Mouse (Mus musculus) embryonic stem cell, embryonic (primary cell): ENCODE results near the gene Bscl2.

Experiments used
- CTCF ChIA-PET, 4 experiments: fragments of 300-600 bp in 2 of 4; fragments of 350-600 bp in 2 of 4; sonication (Branson Sonifier 250); formaldehyde crosslinking; loops; one replicate each; lab custom pipeline; 2022; ENCODE audit warnings: inconsistent platforms in 2 of 4; lab: Charles Lee
- POLR2A ChIA-PET, 4 experiments: fragments of 300-600 bp in 2 of 4; fragments of 350-600 bp in 2 of 4; sonication (Branson Sonifier 250); formaldehyde crosslinking; loops; one replicate each; lab custom pipeline; 2022; ENCODE audit warnings: antibody characterized with exemption in 4 of 4, inconsistent platforms in 1 of 4; lab: Charles Lee

Bscl2 gene

GRCm38 (mm10) chr19:8818801-8819595, 18.3 kb upstream of the Bscl2 start, which contains the start of gene Ttc9c:
Gene Ttc9c (minus strand): TSS chr19:8819333.
- ChIA-PET POLR2A (interaction anchor here (0.6 to 21.0 kb wide), 137 partner anchors 9 to 1448 kb away, joined by 3 to 271 read pairs (median 5); partner anchors contain the start of genes Eef1g (in 4 of the 4), Taf6l (in 4 of the 4), 1810009A15Rik (in 3 of the 4) and AC129217.1 (in 3 of the 4)), CTCF (interaction anchor here in 2 of 4 experiments (0.9 to 1.6 kb wide), 6 partner anchors 9 to 106 kb away, joined by 3 to 6 read pairs (median 4); partner anchors contain the start of genes Taf6l (in 1 of the 2) and Zbtb3 (in 1 of the 2))

DNA sequence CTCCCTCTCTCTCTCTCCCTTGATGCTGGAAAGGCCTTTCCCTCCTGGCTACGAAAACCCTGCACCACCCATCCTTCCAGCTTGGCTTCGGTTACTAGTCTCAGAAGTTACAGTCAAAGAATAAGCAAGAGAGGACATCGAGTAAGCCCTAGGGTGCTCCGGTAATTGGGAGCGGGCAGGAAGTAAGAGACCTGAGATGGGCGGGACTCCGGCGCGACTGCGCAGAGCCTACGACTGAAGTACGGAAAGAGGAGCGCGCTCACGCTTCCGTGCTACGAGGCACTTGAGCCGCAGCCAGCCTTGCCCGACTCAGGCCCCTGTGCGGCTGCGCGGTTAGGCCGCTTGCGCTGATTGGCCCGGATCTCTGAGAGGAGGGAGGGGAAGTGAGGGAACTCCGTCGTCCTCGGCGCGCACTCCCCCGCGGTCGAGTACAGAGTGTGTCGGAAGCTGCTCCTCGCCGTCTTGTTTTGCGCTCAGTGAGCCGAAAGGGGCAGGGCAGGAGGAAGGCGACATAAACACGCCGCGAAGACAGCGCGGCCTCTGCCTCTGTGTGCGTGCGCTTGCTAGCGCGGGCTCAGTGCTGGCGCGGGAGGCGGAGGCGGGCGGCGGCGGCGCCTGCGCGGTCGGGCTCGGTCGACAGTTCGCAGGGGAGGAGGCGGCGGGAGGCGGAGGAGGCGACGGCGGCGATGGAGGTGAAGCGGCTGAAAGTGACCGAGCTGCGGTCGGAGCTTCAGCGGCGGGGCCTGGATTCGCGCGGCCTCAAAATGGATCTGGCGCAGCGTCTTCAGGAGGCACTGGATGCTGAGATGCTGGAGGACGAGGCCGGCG, 17.5 kb upstream of the Bscl2 start, which contains the start of gene Hnrnpul2:
Gene Hnrnpul2 (plus strand): TSS at position 415 of the 828 bp plus-strand sequence.
- ChIA-PET CTCF (interaction anchor here in 2 of 4 experiments (0.6 to 1.6 kb wide), 7 partner anchors 10 to 106 kb away, joined by 3 to 6 read pairs (median 4); partner anchors contain the start of genes Taf6l (in 1 of the 2) and Zbtb3 (in 1 of the 2)), POLR2A (interaction anchor here (0.6 to 21.0 kb wide), 134 partner anchors 8 to 1447 kb away, joined by 3 to 271 read pairs (median 5); partner anchors contain the start of genes Eef1g (in 4 of the 4), 1810009A15Rik (in 3 of the 4), AC129217.1 (in 3 of the 4) and Gm49416 (in 3 of the 4))

- ChIA-PET POLR2A (interaction anchor here (0.6 to 21.0 kb wide), 75 partner anchors 10 to 288 kb away, joined by 3 to 271 read pairs (median 10); partner anchors contain the start of genes AC129217.1 (in 3 of the 4), Eef1g (in 3 of the 4), Polr2g (in 3 of the 4) and Slc3a2 (in 3 of the 4)), CTCF (interaction anchor here in 2 of 4 experiments (0.6 to 1.4 kb wide), 3 partner anchors 11 to 102 kb away, joined by 3 to 5 read pairs (median 3); no protein-coding TSS in a partner anchor)
These were observed 16.8 kb upstream of the Bscl2 start for GRCm38 (mm10) chr19:8820424-8820956.

GRCm38 (mm10) chr19:8821146-8821545, 16.1 kb upstream of the Bscl2 start:
- POLR2A ChIA-PET, result interaction anchor here in 3 of 4 experiments (0.6 to 21.0 kb wide), 37 partner anchors 9 to 1422 kb away, joined by 3 to 271 read pairs (median 16); partner anchors contain the start of genes 1700092M07Rik (in 2 of the 3), AC129217.1 (in 2 of the 3), Eef1g (in 2 of the 3) and Gng3 (in 2 of the 3)
- CTCF ChIA-PET, result interaction anchor here in 1 of 4 experiments (0.7 kb wide), 1 partner anchor 11 kb away, joined by 3 read pairs; no protein-coding TSS in a partner anchor

DNA sequence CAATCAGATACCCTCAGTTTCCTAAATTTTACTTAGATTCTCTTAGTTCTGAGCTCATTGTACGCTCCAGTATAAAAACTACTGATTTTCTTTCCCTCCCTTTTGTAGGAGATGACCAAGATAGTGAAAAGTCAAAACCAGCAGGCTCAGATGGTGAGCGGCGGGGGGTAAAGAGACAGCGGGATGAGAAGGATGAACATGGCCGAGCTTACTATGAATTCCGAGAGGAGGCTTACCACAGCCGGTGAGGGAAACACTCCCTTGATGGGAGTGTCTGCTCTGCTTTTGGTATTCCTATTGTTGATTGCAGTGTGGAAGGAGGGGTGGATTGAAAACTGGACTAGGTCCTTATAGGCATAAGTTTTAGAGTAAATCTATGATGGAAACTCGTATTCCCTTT, 14.6 kb upstream of the Bscl2 start:
- CTCF ChIA-PET, result no interaction called here
- POLR2A ChIA-PET, result interaction anchor here in 3 of 4 experiments (0.6 to 3.7 kb wide), 37 partner anchors 9 to 145 kb away, joined by 3 to 24 read pairs (median 4); partner anchors contain the start of genes Eef1g (in 2 of the 3), Gng3 (in 2 of the 3), Taf6l (in 2 of the 3) and Bscl2 (in 1 of the 3)

GRCm38 (mm10) chr19:8829660-8830059, 7.6 kb upstream of the Bscl2 start, which contains the start of gene AC129217.1:
Gene AC129217.1 (plus strand): TSS chr19:8829773.
- POLR2A ChIA-PET, result interaction anchor here (0.6 to 8.9 kb wide), 57 partner anchors 9 to 155 kb away, joined by 3 to 113 read pairs (median 5); partner anchors contain the start of genes Gng3 (in 4 of the 4), Hnrnpul2 (in 3 of the 4), Nxf1 (in 3 of the 4) and Slc3a2 (in 3 of the 4)
- CTCF ChIA-PET, result interaction anchor here in 1 of 4 experiments (1.0 to 1.1 kb wide), 2 partner anchors 36 to 112 kb away, joined by 3 read pairs; no protein-coding TSS in a partner anchor

DNA sequence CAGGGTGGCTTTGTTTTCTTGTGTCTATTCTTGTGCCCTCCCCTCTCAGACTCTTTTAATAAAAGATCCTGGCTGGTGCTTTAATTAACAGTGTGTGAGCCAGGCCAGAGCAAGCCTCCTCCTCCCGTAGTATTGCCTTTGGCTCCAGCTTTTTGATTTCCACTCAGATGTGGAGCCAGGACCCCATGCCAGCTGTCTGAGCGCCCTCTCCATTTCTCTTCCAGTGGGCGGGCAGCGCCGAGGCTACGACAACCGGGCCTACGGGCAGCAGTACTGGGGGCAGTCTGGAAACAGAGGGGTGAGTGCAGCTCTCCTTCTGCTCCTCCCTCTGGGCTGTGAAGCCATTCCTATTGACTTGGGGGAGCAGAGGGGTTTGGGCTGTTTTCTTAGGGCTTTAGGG, 6.6 kb upstream of the Bscl2 start:
- CTCF ChIA-PET, result interaction anchor here in 2 of 4 experiments (0.7 to 0.9 kb wide), 3 partner anchors 12 to 89 kb away, joined by 3 to 4 read pairs (median 3); partner anchors contain the start of genes B3gat3 (in 1 of the 2) and Ttc9c (in 1 of the 2)
- POLR2A ChIA-PET, result interaction anchor here in 3 of 4 experiments (0.6 to 8.9 kb wide), 31 partner anchors 8 to 154 kb away, joined by 3 to 113 read pairs (median 5); partner anchors contain the start of genes Hnrnpul2 (in 3 of the 3), Ttc9c (in 3 of the 3), Gng3 (in 2 of the 3) and Nxf1 (in 2 of the 3)

GRCm38 (mm10) chr19:8831262-8831661, 6.0 kb upstream of the Bscl2 start:
- ChIA-PET CTCF (interaction anchor here in 2 of 4 experiments (0.7 to 0.9 kb wide), 3 partner anchors 12 to 89 kb away, joined by 3 to 4 read pairs (median 3); partner anchors contain the start of genes B3gat3 (in 1 of the 2) and Ttc9c (in 1 of the 2)), POLR2A (interaction anchor here in 3 of 4 experiments (0.7 to 8.9 kb wide), 26 partner anchors 8 to 155 kb away, joined by 3 to 113 read pairs (median 4); partner anchors contain the start of genes Hnrnpul2 (in 3 of the 3), Ttc9c (in 3 of the 3), Slc3a2 (in 2 of the 3) and Taf6l (in 2 of the 3))

DNA sequence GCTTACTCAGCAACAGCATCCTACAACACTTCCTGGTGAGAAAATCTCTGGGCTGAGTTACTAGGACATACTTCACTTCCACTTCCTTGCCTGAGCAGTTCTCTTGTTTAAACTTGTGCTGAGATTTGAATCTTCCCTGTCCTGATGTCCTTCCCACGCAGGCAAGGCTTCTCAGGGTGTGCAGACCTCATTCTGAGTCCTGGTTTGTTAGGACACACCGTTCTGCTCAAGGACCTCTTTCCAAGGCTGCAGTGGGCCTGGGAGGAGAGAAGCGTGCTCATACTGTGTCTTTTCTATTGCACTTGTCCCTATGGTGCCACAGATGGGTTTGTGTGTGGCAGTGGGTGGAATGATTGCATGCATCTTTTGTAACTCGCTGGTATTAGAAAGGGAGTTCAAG, 4.3 kb upstream of the Bscl2 start:
- POLR2A ChIA-PET, result interaction anchor here in 3 of 4 experiments (0.6 to 8.9 kb wide), 13 partner anchors 9 to 120 kb away, joined by 3 to 113 read pairs (median 6); partner anchors contain the start of genes Hnrnpul2 (in 2 of the 3), Slc3a2 (in 2 of the 3), Ttc9c (in 2 of the 3) and Nxf1 (in 1 of the 3)
- CTCF ChIA-PET, result no interaction called here

GRCm38 (mm10) chr19:8836327-8836726, 940 bp upstream of the Bscl2 start:
- ChIA-PET CTCF (interaction anchor here in 1 of 4 experiments (0.6 kb wide), 1 partner anchor 83 kb away, joined by 3 read pairs; no protein-coding TSS in a partner anchor), POLR2A (interaction anchor here (0.7 to 8.9 kb wide), 37 partner anchors 8 to 148 kb away, joined by 3 to 113 read pairs (median 5); partner anchors contain the start of genes Hnrnpul2 (in 3 of the 4), Ttc9c (in 3 of the 4), 1810009A15Rik (in 2 of the 4) and Eef1g (in 2 of the 4))

- POLR2A ChIA-PET, result interaction anchor here (0.6 to 3.6 kb wide), 104 partner anchors 8 to 274 kb away, joined by 3 to 75 read pairs (median 6); partner anchors contain the start of genes AC129217.1 (in 4 of the 4), Lrrn4cl (in 4 of the 4), Eef1g (in 3 of the 4) and Slc3a2 (in 3 of the 4)
These were observed 919 bp downstream of the Bscl2 start for GRCm38 (mm10) chr19:8838041-8838730.

DNA sequence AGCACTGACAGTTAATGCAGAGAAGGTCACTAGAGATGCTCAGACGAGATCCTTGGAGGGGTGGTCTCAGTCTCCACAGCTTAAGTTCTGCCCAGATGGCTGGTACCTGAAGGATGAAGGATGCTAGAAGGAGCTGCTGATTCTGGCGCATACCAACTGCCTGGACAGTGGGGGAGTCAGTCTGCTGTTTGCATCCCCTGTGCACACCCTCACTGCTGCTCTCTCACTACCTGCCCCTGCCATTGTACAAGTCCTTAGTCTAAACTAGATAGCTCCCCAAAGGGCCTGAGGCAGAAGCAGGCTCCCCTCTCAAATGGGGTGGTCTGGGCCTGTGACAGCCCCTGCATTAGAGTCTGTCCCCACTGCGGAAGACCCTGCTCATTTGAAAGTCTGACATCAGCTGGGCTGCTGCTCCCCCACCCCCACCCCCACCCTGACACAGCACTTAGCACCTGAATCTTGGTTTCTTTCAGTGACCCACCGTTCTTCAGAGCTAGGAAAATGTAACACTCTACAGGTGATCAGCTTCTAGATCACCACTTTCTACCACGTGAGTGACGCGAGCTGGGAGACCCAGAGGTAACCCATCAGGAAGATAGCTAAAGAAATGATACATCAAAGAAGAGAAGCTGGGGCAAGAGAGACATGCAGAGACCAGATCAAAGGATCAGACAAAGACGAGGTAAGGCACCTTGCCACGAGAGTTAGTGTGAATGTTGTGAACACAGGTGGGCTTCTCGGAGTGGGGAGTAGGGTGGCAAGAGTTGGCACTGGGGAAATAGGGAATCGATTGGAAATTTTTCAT, 2.0 kb downstream of the Bscl2 start, which contains the start of gene Gng3:
Gene Gng3 (minus strand): TSS at position 92 of the 805 bp plus-strand sequence.
- POLR2A ChIA-PET, result interaction anchor here (0.6 to 3.6 kb wide), 145 partner anchors 9 to 1423 kb away, joined by 3 to 75 read pairs (median 5); partner anchors contain the start of genes AC129217.1 (in 4 of the 4), Eef1g (in 4 of the 4), Lrrn4cl (in 4 of the 4) and B3gat3 (in 3 of the 4)
- CTCF ChIA-PET, result interaction anchor here in 3 of 4 experiments (0.7 to 1.7 kb wide), 12 partner anchors 11 to 272 kb away, joined by 3 to 8 read pairs (median 4); partner anchors contain the start of genes Lrrn4cl (in 1 of the 3) and Tut1 (in 1 of the 3)

More at GRCm38 (mm10) chr19:8838041-8838730, 919 bp downstream of the Bscl2 start:
- CTCF ChIA-PET, result interaction anchor here (0.6 to 1.7 kb wide), 6 partner anchors 14 to 869 kb away, joined by 3 to 7 read pairs (median 4); no protein-coding TSS in a partner anchor
